Mouse (Mus musculus) heart, embryonic 14.5 days (tissue): ENCODE results near the gene Slc38a7. TPM values are rescaled to one million over a fixed set of nuclear protein-coding genes. Genes with fewer than 3 reads are reported as not detected.

Experiments
- ATAC-seq: fragments of 200-750 bp; cut with Nextera tagmentation; 2 replicates; pipeline ENCODE4 v1.8.0; 2017; ENCODE audit warnings: low read depth, moderate TSS enrichment; ENCODE audit not compliant: insufficient number of reproducible peaks, insufficient read depth, low FRiP score
- H3K27ac ChIP-seq, 2 experiments: fragments of 200-500 bp in 1 of 2; fragments of 300-500 bp in 1 of 2; sonication (generic) in 1 of 2; replicated peaks in 1 of 2; 2 replicates each; pipeline ENCODE4 v1.5.1; 2012 to 2014; ENCODE audit warnings: low read depth in 2 of 2, low read length in 2 of 2, control low read depth in 1 of 2, mild to moderate bottlenecking in 1 of 2, mixed read lengths in 1 of 2; ENCODE audit not compliant: control insufficient read depth in 1 of 2, insufficient read depth in 1 of 2
- H3K27me3 ChIP-seq: fragments of 300-500 bp; sonication (generic); 2 replicates; pipeline ENCODE4 v1.6.1; 2014; ENCODE audit warnings: mild to moderate bottlenecking, low read length, control low read depth; ENCODE audit not compliant: control insufficient read depth, insufficient read depth
- H3K36me3 ChIP-seq: fragments of 300-500 bp; sonication (generic); 2 replicates; pipeline ENCODE4 v1.6.1; 2014; ENCODE audit warnings: mild to moderate bottlenecking, control low read depth, low read length, mixed read lengths; ENCODE audit not compliant: control insufficient read depth, insufficient read depth
- H3K4me1 ChIP-seq, 2 experiments: fragments of 200-500 bp in 1 of 2; fragments of 300-500 bp in 1 of 2; sonication (generic) in 1 of 2; 2 replicates each; pipeline ENCODE4 v1.6.1; 2012 to 2014; ENCODE audit warnings: low read length in 2 of 2, control low read depth in 1 of 2, mixed read lengths in 1 of 2; ENCODE audit not compliant: control insufficient read depth in 2 of 2, insufficient read depth in 2 of 2
- H3K4me2 ChIP-seq: fragments of 300-500 bp; sonication (generic); 2 replicates; pipeline ENCODE4 v1.6.1; 2014; ENCODE audit warnings: mild to moderate bottlenecking, low read length
- H3K4me3 ChIP-seq, 2 experiments: fragments of 200-500 bp in 1 of 2; fragments of 300-500 bp in 1 of 2; sonication (generic) in 1 of 2; 2 replicates each; pipeline ENCODE4 v1.5.1; 2012 to 2014; ENCODE audit warnings: low read length in 2 of 2, mild to moderate bottlenecking in 2 of 2, control low read depth in 1 of 2, low read depth in 1 of 2, moderate library complexity in 1 of 2; ENCODE audit not compliant: control insufficient read depth in 1 of 2, insufficient read depth in 1 of 2
- H3K9ac ChIP-seq: fragments of 300-500 bp; sonication (generic); 2 replicates; pipeline ENCODE4 v1.6.1; 2014; ENCODE audit warnings: mild to moderate bottlenecking, low read length
- H3K9me3 ChIP-seq: fragments of 300-500 bp; sonication (generic); 2 replicates; pipeline ENCODE4 v1.6.1; 2016; ENCODE audit warnings: low read length, control low read depth; ENCODE audit not compliant: control insufficient read depth
- WGBS: fragments of 180-500 bp; shearing (Covaris S2); extraction: QIAGEN DNeasy Blood & Tissue Kit; methylation state at CpG from one replicate; pipeline ENCODE4 v1.1.7; 2014; 5-methylcytosine and 5-hydroxymethylcytosine counted together
- polyA plus RNA-seq: library from polyadenylated mRNA; unstranded; fragments of >200 nt; fragmentation: Nextera tagmentation; extraction: Ambion mirVana; gene quantifications from 2 replicates; pipeline ENCODE4 v1.2.1, GENCODE M21; 2014

Slc38a7 gene
- polyA plus RNA-seq, 1 experiment from 2014 or later = 12.1 TPM

DNA sequence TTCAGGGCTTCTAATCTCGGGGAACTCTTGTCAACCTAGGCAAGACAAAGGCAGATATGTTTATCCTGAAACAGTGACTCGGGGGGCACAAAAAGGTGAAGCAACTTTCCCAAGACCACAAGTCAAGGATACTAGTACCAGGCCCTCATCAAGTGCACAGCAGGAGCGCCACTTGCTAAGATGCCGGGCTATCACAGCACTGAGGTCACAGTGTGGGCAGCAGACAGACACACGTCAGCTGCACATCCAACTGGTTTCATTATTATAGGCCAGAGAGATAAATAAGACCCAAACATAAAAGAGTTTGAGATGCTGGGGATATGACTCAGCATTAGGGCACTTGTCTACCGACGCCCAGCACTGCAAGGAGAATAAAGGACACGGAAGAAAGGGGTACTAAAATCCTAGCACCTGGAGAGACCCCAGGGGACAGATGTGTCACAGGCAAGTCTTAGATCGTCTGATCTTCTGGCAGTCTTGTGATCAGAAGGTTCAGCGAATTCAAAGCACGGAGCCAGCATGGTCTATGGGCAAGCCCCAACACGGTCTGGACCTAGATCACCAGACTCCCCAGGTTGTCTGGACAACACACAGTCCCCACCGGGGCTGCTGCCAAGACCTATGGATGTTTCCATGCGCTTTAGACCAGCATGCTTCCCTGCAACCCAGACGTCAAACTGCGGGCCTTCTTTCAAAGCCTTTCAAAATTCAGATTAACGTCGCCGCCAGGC lies 4.4 kb downstream of the Slc38a7 start:
- WGBS = 86% methylated on average over 19 of the region's 19 CpGs

DNA sequence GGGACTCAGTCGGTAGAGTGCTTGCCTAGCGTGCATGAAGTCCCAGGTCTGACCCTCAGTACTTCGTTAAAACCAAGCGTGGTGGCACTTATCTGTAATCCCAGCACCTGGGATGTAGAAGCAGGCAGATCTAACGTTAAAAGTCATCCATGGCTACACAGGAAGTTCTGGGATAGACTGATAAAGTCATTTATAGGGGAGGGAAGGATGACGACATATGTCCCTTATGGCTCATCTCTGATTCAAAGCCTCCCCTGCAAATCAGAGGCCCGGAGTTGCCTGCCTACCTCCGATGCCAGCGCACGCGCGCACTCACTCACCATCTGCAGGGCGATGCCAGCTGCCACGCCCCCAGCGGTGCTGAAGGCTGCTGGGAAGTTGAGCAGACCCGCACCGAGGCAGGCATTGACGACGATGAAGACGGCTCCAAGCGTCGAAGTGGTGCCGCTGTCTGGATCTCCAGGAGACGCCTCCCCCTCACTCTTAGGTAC lies 5.2 kb downstream of the Slc38a7 start:
- no peaks in the 10 kb centered on the region for H3K9me3 ChIP-seq
- no peak overlapping the region for H3K9ac ChIP-seq
- H3K4me1 ChIP-seq = peaks cover 12 to 15% of the 10 kb centered on the region in 2 experiments
- H3K27me3 ChIP-seq = no peaks in the 10 kb centered on the region
- no peak for ATAC-seq
- no peak overlapping the region for H3K4me2 ChIP-seq
- H3K27ac ChIP-seq = no peak overlapping the region
- WGBS = 71% methylated on average over 24 of the region's 24 CpGs
- no peak overlapping the region for H3K4me3 ChIP-seq
- peaks cover 29% of the 10 kb centered on the region for H3K36me3 ChIP-seq

More for the DNA sequence above, 4.4 kb downstream of the Slc38a7 start:
- Histone ChIP-seq H3K27me3 (no peaks in the 10 kb centered on the region), H3K4me3 (no peak overlapping the region), H3K27ac (no peak overlapping the region), H3K9ac (no peak overlapping the region), H3K36me3 (peaks cover 21% of the 10 kb centered on the region), H3K4me1 (peaks cover 12 to 15% of the 10 kb centered on the region in 2 experiments), H3K4me2 (no peak overlapping the region), H3K9me3 (no peaks in the 10 kb centered on the region)
- no peak for ATAC-seq

DNA sequence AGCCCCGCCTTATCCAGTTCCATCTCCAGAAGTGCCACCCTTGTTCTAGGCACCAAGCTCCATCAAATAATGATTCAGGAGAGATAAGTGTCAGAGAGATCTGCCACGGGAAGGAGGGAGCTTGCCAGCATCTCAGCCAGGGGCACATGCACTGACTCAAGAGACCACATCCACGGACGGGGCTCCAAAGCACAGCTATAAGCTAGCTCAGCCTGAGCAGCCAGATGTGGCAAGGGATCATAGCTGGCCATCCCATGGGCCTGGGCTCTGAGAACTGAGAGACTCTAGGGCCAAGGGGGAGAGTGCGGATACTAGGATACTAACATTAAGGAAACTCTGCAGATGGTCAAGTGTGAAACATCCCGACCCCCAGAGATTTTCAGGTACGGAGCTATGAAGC lies 8.3 kb downstream of the Slc38a7 start:
- H3K36me3 ChIP-seq = peaks cover 54% of the 10 kb centered on the region
- no peak for ATAC-seq
- 78% methylated on average over 7 of the region's 7 CpGs for WGBS

DNA sequence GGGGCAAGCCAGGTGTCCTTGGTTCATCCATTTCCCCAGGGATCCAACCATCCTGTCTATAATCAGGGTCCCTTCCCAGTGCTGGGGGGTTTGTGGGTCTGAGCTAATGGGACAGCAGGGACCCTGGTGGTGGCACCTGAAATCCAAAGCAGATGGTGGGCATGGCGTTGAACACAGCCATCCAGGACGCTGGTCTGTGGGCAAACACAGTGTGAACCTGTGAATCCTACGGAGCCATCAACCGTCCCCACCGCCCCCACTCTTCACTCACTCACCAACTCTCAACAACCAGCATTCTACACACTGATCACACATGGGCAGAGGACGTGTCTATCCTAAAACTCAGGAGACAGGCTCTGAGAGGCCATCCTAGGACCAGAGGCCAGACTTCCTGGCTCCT lies 9.4 kb downstream of the Slc38a7 start:
- Histone ChIP-seq H3K4me1 (peaks cover 6 to 7% of the 10 kb centered on the region in 2 experiments; a peak in 2 of 4 replicates), H3K27ac (no peak overlapping the region), H3K36me3 (peaks cover 61% of the 10 kb centered on the region), H3K4me2 (no peak overlapping the region), H3K4me3 (no peak overlapping the region), H3K9ac (no peak overlapping the region), H3K9me3 (no peaks in the 10 kb centered on the region), H3K27me3 (no peaks in the 10 kb centered on the region)
- WGBS = 85% methylated on average over 6 of the region's 6 CpGs
- ATAC-seq = no peak

More for the DNA sequence above, 8.3 kb downstream of the Slc38a7 start:
- H3K9ac ChIP-seq = no peak overlapping the region
- no peak overlapping the region for H3K27ac ChIP-seq
- no peak overlapping the region for H3K4me3 ChIP-seq
- H3K4me1 ChIP-seq = peaks cover 6 to 7% of the 10 kb centered on the region in 2 experiments; a peak in 2 of 4 replicates
- H3K9me3 ChIP-seq = no peaks in the 10 kb centered on the region
- no peaks in the 10 kb centered on the region for H3K27me3 ChIP-seq
- no peak overlapping the region for H3K4me2 ChIP-seq

DNA sequence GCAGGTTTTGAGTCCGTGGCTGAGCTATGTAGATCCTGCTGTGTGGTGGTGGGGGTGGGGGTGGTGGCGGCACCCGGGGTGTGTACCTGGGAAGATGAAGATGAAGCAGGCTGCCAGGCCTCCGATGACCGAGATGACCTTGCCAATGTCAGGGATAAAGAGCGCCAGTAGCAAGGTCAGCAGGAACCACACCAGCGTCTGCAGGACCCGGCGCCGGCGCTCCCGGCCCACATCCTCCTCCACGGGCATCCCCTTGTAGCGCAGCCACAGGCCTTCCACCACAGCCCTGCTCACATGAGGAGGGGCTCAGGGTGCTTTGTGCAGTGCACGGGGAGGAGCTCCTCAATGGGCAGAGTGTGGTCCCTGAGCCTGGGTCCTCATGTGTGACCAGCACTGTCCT lies 11.9 kb downstream of the Slc38a7 start:
- Histone ChIP-seq H3K4me1 (peaks cover 6 to 7% of the 10 kb centered on the region in 2 experiments; a peak in 2 of 4 replicates), H3K4me3 (no peak overlapping the region), H3K27ac (no peak overlapping the region), H3K9ac (no peak overlapping the region), H3K27me3 (no peaks in the 10 kb centered on the region), H3K4me2 (no peak overlapping the region), H3K36me3 (peaks cover 59% of the 10 kb centered on the region), H3K9me3 (no peaks in the 10 kb centered on the region)
- ATAC-seq = no peak; the same call in 1 of the 2 replicates
- 87% methylated on average over 15 of the region's 15 CpGs for WGBS

DNA sequence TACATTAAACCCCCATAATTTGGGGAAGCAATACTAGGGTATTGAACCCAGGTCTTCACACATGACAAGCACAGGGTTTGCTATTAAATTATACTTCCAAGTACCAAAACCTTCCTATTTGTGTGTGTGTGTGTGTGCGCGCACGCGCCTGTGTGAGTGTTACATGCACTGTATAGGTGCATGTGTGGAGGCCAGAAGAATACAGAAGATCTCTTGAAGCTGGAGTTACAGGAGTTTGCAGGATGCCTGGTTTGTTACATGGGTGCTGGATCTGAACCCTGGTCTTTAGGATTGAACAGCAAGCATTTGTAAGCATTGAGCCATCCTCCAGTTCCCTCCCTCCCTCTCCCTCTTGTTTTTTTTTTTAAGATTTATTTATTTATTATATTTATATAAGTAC lies 14.1 kb downstream of the Slc38a7 start:
- WGBS = over 99% methylated on average over 4 of the region's 4 CpGs
- no peak for ATAC-seq
- Histone ChIP-seq H3K4me2 (no peak overlapping the region), H3K36me3 (peaks cover 52% of the 10 kb centered on the region), H3K9me3 (no peaks in the 10 kb centered on the region), H3K9ac (no peak overlapping the region), H3K27me3 (no peaks in the 10 kb centered on the region), H3K4me3 (no peak overlapping the region), H3K4me1 (no peaks in the 10 kb centered on the region), H3K27ac (no peak overlapping the region)

DNA sequence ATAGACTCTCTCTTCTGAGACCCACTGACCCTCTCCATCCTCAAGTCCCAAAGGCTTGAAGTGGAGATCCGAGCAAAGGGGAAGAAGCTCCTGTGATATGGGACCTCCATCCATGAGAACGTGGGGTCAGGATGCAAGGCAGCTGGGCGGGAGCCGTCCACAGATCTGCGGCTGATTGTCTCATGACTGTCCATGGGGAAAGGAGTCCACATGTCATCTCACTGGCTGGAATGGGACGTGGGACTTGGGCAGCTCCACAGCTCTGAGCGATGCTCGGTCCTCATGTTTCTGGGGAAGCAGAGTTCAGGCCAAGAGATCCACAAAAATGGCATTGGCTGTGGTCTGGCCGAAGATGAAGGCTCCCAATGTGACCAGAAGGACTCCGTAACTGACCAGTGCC lies 16.1 kb downstream of the Slc38a7 start:
- ATAC-seq = no peak
- H3K27me3 ChIP-seq = no peaks in the 10 kb centered on the region

More for the DNA sequence above, 16.1 kb downstream of the Slc38a7 start:
- Histone ChIP-seq H3K9ac (no peak overlapping the region), H3K27ac (no peak overlapping the region), H3K9me3 (no peaks in the 10 kb centered on the region), H3K4me1 (peaks cover 5 to 12% of the 10 kb centered on the region in 2 experiments), H3K36me3 (peaks cover 35% of the 10 kb centered on the region), H3K4me3 (no peak overlapping the region), H3K4me2 (no peak overlapping the region)
- WGBS = 87% methylated on average over 10 of the region's 10 CpGs
